ENCODE assay signal across 22 mouse cellular contexts in genomic region chr2:70034895-70035294, GRCm38 (mm10). TPM values are rescaled to one million over a fixed set of nuclear protein-coding genes. Genes with fewer than 3 reads are reported as not detected.
"Had no signal": no experiment of that assay in that cellular context is flagged by ENCODE, and none has a peak within 500 bp of the region (broad histone marks: within the 10 kb centered on the region; RNA-seq: fewer than 3 reads in every experiment).

No protein-coding gene starts in this region.

- H3K27ac ChIP-seq: liver, embryonic 14.5 days; midbrain, embryonic 10.5 days; midbrain, embryonic 12.5 days; neural tube, embryonic 12.5 days had no signal

- H3K4me3 ChIP-seq: midbrain, embryonic 10.5 days; midbrain, embryonic 12.5 days; myocyte; neural tube, embryonic 12.5 days had no signal

- H3K9ac ChIP-seq: liver, embryonic 14.5 days; lung, embryonic 14.5 days; midbrain, embryonic 12.5 days; neural tube, embryonic 12.5 days had no signal

- ATAC-seq: midbrain, embryonic 16.5 days had no signal

- H3K4me1 ChIP-seq: neural tube, embryonic 12.5 days had no signal

- DNase-seq: lung, adult 18-20 months; lung, embryonic 14.5 days; lung, postnatal 10 days; lung, postnatal 4 days; midbrain, embryonic 14.5 days; retina, postnatal 1 day; right cerebral cortex, adult 18-20 months; right cerebral cortex, postnatal 25 days; right cerebral cortex, postnatal 4 days; spleen, adult 18-20 months; thymus, adult 18-20 months; thymus, postnatal 14 days; thymus, postnatal 36 days had no signal

- H3K4me2 ChIP-seq: lung, embryonic 14.5 days; midbrain, embryonic 12.5 days; neural tube, embryonic 12.5 days had no signal

- H3K36me3 ChIP-seq: midbrain, embryonic 10.5 days; midbrain, embryonic 12.5 days; neural tube, embryonic 12.5 days had no signal

- H3K27me3 ChIP-seq: midbrain, embryonic 12.5 days; neural tube, embryonic 12.5 days had no signal

- H3K9me3 ChIP-seq: midbrain, embryonic 10.5 days; midbrain, embryonic 12.5 days; neural tube, embryonic 12.5 days had no signal

RNA-seq across cellular contexts. Expression of gene Myo3b, which starts 4.0 kb away (rescaled TPM):
- total RNA-seq: megakaryocyte-erythroid progenitor cell, adult 5-6 weeks had no signal
- polyA plus RNA-seq: liver, embryonic 14.5 days; liver, embryonic 16.5 days; midbrain, embryonic 10.5 days; midbrain, embryonic 12.5 days; small intestine, adult 2 months had no signal
